Mouse (Mus musculus) heart, embryonic 11.5 days (tissue): ENCODE results near the gene Scel. TPM values are rescaled to one million over a fixed set of nuclear protein-coding genes. Genes with fewer than 3 reads are reported as not detected.

ENCODE experiments used
- ATAC-seq: fragments of 200-750 bp; cut with Nextera tagmentation; replicated peaks from 2 replicates; pipeline ENCODE4 v1.8.0; 2017; ENCODE audit warnings: moderate library complexity; ENCODE audit not compliant: insufficient number of reproducible peaks, low FRiP score, low TSS enrichment
- H3K27ac ChIP-seq: fragments of 300-500 bp; sonication (generic); 2 replicates; pipeline ENCODE4 v1.5.1; 2014; ENCODE audit warnings: mild to moderate bottlenecking, low read depth, low read length
- H3K27me3 ChIP-seq: fragments of 300-500 bp; sonication (generic); 2 replicates; pipeline ENCODE4 v1.6.1; 2014; ENCODE audit warnings: mild to moderate bottlenecking, low read length, mixed read lengths; ENCODE audit not compliant: control insufficient read depth, insufficient read depth
- H3K36me3 ChIP-seq: fragments of 300-500 bp; sonication (generic); 2 replicates; pipeline ENCODE4 v1.6.1; 2014; ENCODE audit warnings: mild to moderate bottlenecking, low read length, moderate library complexity, mixed read lengths; ENCODE audit not compliant: control insufficient read depth, insufficient read depth
- H3K4me1 ChIP-seq: fragments of 300-500 bp; sonication (generic); 2 replicates; pipeline ENCODE4 v1.6.1; 2014; ENCODE audit warnings: low read length; ENCODE audit not compliant: control insufficient read depth, insufficient read depth
- H3K4me2 ChIP-seq: fragments of 300-500 bp; sonication (generic); 2 replicates; pipeline ENCODE4 v1.6.1; 2014; ENCODE audit warnings: mild to moderate bottlenecking, moderate library complexity
- H3K4me3 ChIP-seq: fragments of 300-500 bp; sonication (generic); 2 replicates; pipeline ENCODE4 v1.5.1; 2014; ENCODE audit warnings: low read depth, low read length
- H3K9ac ChIP-seq: fragments of 300-500 bp; sonication (generic); 2 replicates; pipeline ENCODE4 v1.6.1; 2014; ENCODE audit warnings: mild to moderate bottlenecking, low read depth, low read length, moderate library complexity
- H3K9me3 ChIP-seq: fragments of 300-500 bp; sonication (generic); replicated peaks from 2 replicates; pipeline ENCODE4 v1.6.1; 2016; ENCODE audit warnings: low read length; ENCODE audit not compliant: control insufficient read depth
- WGBS: fragments of 180-500 bp; shearing (Covaris S2); extraction: QIAGEN DNeasy Blood & Tissue Kit; methylation state at CpG from one replicate; pipeline ENCODE4 v1.1.7; 2014; ENCODE audit not compliant: insufficient replicate concordance; 5-methylcytosine and 5-hydroxymethylcytosine counted together
- polyA plus RNA-seq: library from polyadenylated mRNA; unstranded; fragments of >200 nt; fragmentation: Nextera tagmentation; extraction: Ambion mirVana; gene quantifications from 2 replicates; pipeline ENCODE4 v1.2.1, GENCODE M21; 2014

Gene Scel
- polyA plus RNA-seq, 1 experiment from 2014 or later, result 0.39 TPM

- Histone ChIP-seq H3K9me3 (no peaks in the 10 kb centered on the region), H3K4me3 (no peak overlapping the region), H3K4me2 (no peak overlapping the region), H3K27me3 (no peaks in the 10 kb centered on the region), H3K9ac (no peak overlapping the region), H3K4me1 (no peaks in the 10 kb centered on the region), H3K27ac (no peak overlapping the region), H3K36me3 (no peaks in the 10 kb centered on the region)
- no peak for ATAC-seq
- WGBS, result 84% methylated on average over 11 of the region's 11 CpGs
These were observed 18.7 kb downstream of the Scel start for GRCm38 (mm10) chr14:103531722-103532341.

GRCm38 (mm10) chr14:103535511-103536024 is 22.4 kb downstream of the Scel start:
- H3K36me3 ChIP-seq, result no peaks in the 10 kb centered on the region
- no peak overlapping the region for H3K27ac ChIP-seq
- H3K9ac ChIP-seq, result no peak overlapping the region
- H3K9me3 ChIP-seq, result no peaks in the 10 kb centered on the region
- no peak overlapping the region for H3K4me3 ChIP-seq
- no peak overlapping the region for H3K4me2 ChIP-seq
- H3K4me1 ChIP-seq, result no peaks in the 10 kb centered on the region
- no peaks in the 10 kb centered on the region for H3K27me3 ChIP-seq
- ATAC-seq, result no peak
- 81% methylated on average over 8 of the region's 8 CpGs for WGBS

GRCm38 (mm10) chr14:103536334-103536733 is 23.2 kb downstream of the Scel start:
- no peak overlapping the region for H3K27ac ChIP-seq
- no peaks in the 10 kb centered on the region for H3K27me3 ChIP-seq
- WGBS, result 36% methylated on average over 10 of the region's 10 CpGs
- no peak for ATAC-seq
- H3K4me2 ChIP-seq, result no peak overlapping the region
- no peak overlapping the region for H3K9ac ChIP-seq
- no peaks in the 10 kb centered on the region for H3K4me1 ChIP-seq
- H3K9me3 ChIP-seq, result no peaks in the 10 kb centered on the region
- no peak overlapping the region for H3K4me3 ChIP-seq
- no peaks in the 10 kb centered on the region for H3K36me3 ChIP-seq

GRCm38 (mm10) chr14:103537355-103538056 is 24.4 kb downstream of the Scel start:
- 14% methylated on average over 13 of the region's 13 CpGs for WGBS
- Histone ChIP-seq H3K9me3 (no peaks in the 10 kb centered on the region), H3K4me1 (no peaks in the 10 kb centered on the region), H3K9ac (no peak overlapping the region), H3K4me3 (no peak overlapping the region), H3K27ac (no peak overlapping the region), H3K36me3 (no peaks in the 10 kb centered on the region), H3K27me3 (no peaks in the 10 kb centered on the region), H3K4me2 (no peak overlapping the region)
- ATAC-seq, result no peak

- WGBS, result 49% methylated on average over 4 of the region's 4 CpGs
- Histone ChIP-seq H3K9me3 (no peaks in the 10 kb centered on the region), H3K4me1 (no peaks in the 10 kb centered on the region), H3K9ac (no peak overlapping the region), H3K27me3 (no peaks in the 10 kb centered on the region), H3K4me3 (no peak overlapping the region), H3K4me2 (no peak overlapping the region), H3K36me3 (no peaks in the 10 kb centered on the region), H3K27ac (no peak overlapping the region)
- no peak for ATAC-seq
These were observed 26.7 kb downstream of the Scel start for GRCm38 (mm10) chr14:103539796-103540195.

GRCm38 (mm10) chr14:103541679-103542078 is 28.5 kb downstream of the Scel start:
- no peaks in the 10 kb centered on the region for H3K4me1 ChIP-seq
- H3K4me3 ChIP-seq, result no peak overlapping the region
- no peak for ATAC-seq
- no peaks in the 10 kb centered on the region for H3K9me3 ChIP-seq
- no peak overlapping the region for H3K9ac ChIP-seq
- 61% methylated on average over 5 of the region's 5 CpGs for WGBS
- no peak overlapping the region for H3K4me2 ChIP-seq
- no peaks in the 10 kb centered on the region for H3K27me3 ChIP-seq
- H3K36me3 ChIP-seq, result no peaks in the 10 kb centered on the region
- H3K27ac ChIP-seq, result no peak overlapping the region

GRCm38 (mm10) chr14:103543304-103544079 is 30.4 kb downstream of the Scel start:
- no peak for ATAC-seq
- WGBS, result 58% methylated on average over 4 of the region's 4 CpGs

GRCm38 (mm10) chr14:103545734-103546133 is 32.6 kb downstream of the Scel start:
- no peak overlapping the region for H3K27ac ChIP-seq
- no peaks in the 10 kb centered on the region for H3K36me3 ChIP-seq
- no peak overlapping the region for H3K9ac ChIP-seq
- no peak overlapping the region for H3K4me3 ChIP-seq
- H3K9me3 ChIP-seq, result no peaks in the 10 kb centered on the region
- no peaks in the 10 kb centered on the region for H3K27me3 ChIP-seq
- H3K4me2 ChIP-seq, result no peak overlapping the region
- no peak for ATAC-seq
- WGBS, result 66% methylated on average over 8 of the region's 8 CpGs
- H3K4me1 ChIP-seq, result no peaks in the 10 kb centered on the region

More at GRCm38 (mm10) chr14:103543304-103544079, 30.4 kb downstream of the Scel start:
- Histone ChIP-seq H3K36me3 (no peaks in the 10 kb centered on the region), H3K9me3 (no peaks in the 10 kb centered on the region), H3K27ac (no peak overlapping the region), H3K9ac (no peak overlapping the region), H3K4me3 (no peak overlapping the region), H3K4me2 (no peak overlapping the region), H3K4me1 (no peaks in the 10 kb centered on the region), H3K27me3 (no peaks in the 10 kb centered on the region)
